Mouse (Mus musculus): Measurements from ENCODE around the gene Zcchc3.

GRCm38 (mm10) chr2:152393225-152394017, 21.4 kb downstream of the Zcchc3 start:
- TF ChIP-seq CTCF (IDR thresholded peaks at IDR 0.05; ENCODE audit: low read depth): no peak
- no peak for TF ChIP-seq EP300 (optimal IDR thresholded peaks at IDR 0.05)

All from stomach, postnatal 0 days (tissue).